Mouse (Mus musculus): ENCODE data around the gene Hsbp1.

- TF ChIP-seq CTCF (IDR thresholded peaks at IDR 0.05; ENCODE audit: low read depth) (no peak), EP300 (IDR thresholded peaks at IDR 0.05; ENCODE audit: low read depth) (no peak)
Observed at GRCm38 (mm10) chr8:119339546-119339945, 4.7 kb upstream of the Hsbp1 start.
